Mouse (Mus musculus) ovary, adult 18-20 months (tissue): ENCODE measurements around the gene Ercc4.

Experiments used
- DNase-seq: peaks from one replicate; pipeline ENCODE4 v3.0.0; 2022; ENCODE audit warnings: low spot score, mixed read lengths

The Ercc4 gene

DNA sequence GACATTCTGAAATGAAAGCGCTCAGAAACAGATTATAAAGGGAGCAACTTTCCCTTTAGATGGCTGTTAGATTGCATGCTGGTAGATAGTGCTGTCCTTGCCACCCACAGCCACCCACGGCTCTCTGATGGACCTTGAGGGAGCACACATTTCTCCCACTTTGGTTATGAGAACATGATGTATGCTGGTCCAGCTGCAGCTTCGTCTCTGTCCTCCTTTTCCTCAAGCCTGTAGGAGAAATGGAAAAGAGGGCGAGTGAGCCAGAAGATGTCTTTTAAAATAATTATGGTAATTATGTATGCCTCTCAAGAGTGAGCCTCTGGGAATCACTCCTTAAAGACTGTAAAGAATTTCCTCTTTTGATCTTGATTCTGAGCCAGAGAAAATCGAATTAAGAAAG, 87.1 kb downstream of the Ercc4 start:
- DNase-seq: no peak

DNA sequence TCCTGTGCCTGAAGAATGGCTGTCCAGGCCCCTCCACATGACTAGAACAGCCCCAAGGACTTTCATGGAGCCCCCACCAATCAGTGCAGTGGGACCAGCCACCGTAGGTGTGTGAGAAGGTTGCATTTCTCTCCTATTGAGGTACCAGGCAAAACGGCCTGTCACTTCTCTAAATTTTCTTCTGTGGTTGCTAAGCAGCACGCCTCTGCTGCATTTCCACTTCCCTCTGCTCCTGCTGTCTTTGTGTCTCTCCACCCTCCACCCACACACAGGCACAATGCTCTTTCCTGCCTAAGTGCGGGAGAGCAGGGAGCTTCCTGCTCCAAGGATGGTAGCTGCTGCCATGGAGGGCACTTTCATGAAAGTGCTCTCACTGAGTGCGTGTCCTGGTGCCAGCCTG, 87.8 kb downstream of the Ercc4 start:
- DNase-seq: no peak

DNA sequence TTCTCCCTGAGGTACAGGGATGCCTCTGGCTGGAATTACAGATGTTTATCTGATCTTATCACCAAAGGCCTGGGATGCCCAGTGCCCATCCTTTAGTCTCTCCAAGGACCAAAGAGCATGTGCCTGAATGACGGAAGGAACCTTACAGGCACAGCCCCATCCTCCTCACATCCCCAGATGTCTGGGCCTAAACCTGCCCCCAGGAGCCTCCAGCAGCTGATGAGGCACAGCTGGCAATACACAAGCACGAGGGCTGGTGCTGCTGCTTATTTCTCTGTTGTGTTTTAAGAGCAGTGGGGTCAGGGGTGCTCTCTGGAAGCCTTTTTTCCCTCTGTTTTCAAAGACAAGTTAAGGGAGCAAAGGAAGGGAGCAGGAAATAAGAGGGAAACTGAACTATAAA, 89.7 kb downstream of the Ercc4 start:
- DNase-seq: no peak
